Mouse (Mus musculus) cortical plate, adult 2 months (tissue): Measurements from ENCODE around the gene Gm49486.

Source experiments
- CTCF ChIP-seq: fragments of 200-500 bp; IDR thresholded peaks from 2 replicates; pipeline ENCODE4 v1.5.1; 2011; ENCODE audit warnings: mild to moderate bottlenecking, control low read depth, low read length; ENCODE audit not compliant: insufficient read depth; ENCODE audit errors: extremely low read depth
- POLR2A ChIP-seq: fragments of 200-500 bp; IDR thresholded peaks from 2 replicates; pipeline ENCODE4 v1.6.1; 2011; ENCODE audit warnings: mild to moderate bottlenecking, low read length, control low read depth; ENCODE audit not compliant: insufficient read depth; ENCODE audit errors: extremely low read depth

DNA sequence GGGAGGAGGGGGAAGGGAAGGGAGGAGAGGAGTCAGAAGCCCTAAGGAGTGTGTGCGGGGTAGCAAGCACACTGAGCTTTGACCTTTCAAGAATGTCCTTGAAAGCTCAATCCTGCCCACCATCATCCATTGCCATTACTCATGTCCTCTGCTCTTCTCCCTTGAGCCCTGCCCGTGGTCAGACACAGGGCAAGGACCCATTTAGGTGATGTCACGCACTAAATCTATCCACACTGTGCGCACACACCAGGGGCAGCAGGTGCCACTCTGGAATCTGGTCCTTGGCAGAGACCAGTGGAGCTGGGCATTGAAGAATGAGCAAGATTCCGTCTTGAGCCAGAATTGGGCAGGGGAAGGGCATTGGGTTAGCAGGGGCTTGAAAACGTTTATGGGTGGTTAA lies 21.0 kb upstream of the Gm49486 start:
- no peak for TF ChIP-seq CTCF
- TF ChIP-seq POLR2A, result no peak
